Mouse (Mus musculus): Measurements from ENCODE around the gene Cand2. TPM values are rescaled to one million over a fixed set of nuclear protein-coding genes. Genes with fewer than 3 reads are reported as not detected.
A peak's percentile ranks its signal among the peaks of the same experiment; 100 is the strongest.

Cand2 gene
- total and polyA plus RNA-seq, 3 experiments = 59.0 to 77.2 (median 69.3) TPM

DNA sequence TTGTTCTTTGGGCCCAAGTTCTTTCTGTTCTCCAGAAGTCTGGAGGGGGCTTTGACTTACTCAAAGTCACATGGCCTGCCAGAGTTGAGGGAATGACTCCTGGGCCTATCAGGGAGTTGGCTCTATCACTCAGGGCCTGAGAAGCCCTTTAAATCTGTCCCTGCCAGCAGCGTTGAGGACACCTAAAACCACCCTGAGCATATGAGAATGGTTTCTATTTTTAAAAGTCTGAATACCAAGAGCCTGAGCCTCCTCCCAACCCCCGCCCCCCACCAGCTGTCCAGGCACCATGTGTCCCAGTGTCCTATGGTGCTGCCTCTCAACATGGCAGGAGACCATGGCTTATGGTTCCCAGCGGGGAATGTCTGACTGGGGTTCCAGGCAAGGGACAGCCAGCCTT, 1.5 kb downstream of the Cand2 start:
- DNase-seq = peak; percentile 38 to 67

DNA sequence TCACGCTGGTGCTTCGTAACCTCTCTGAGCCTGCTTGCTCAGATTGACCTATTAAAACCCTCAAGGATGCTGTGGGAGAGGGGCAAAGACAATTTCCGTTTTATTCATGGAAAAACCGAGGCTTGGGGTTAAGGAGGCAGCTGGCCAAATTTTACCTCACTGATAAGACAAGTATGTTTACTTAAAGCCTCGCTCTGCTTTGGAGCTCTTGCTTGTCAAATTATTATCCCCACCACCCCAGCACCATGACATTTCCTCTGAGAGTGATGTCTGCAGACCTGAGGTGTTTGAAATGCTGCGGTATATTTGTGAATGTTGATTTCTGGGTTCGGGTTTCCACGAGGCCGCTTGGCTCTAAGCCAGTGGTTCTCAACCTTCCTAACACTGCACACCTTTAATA, 2.0 kb downstream of the Cand2 start:
- no peaks in the 10 kb centered on the region for H3K27me3 ChIP-seq (ENCODE audit: control insufficient read depth, insufficient read depth, low read length)
- TF ChIP-seq EP300 (IDR thresholded peaks at IDR 0.05; ENCODE audit: insufficient read depth, low read depth, low read length) (no peak), CTCF (IDR thresholded peaks at IDR 0.05) (no peak), POLR2A (IDR thresholded peaks at IDR 0.05; ENCODE audit: insufficient read depth, low read depth, low read length) (no peak)
- no peaks in the 10 kb centered on the region for H3K36me3 ChIP-seq (ENCODE audit: control insufficient read depth, insufficient read depth, low read length)
- no peak overlapping the region; the same call in 1 of the 2 replicates for H3K4me3 ChIP-seq
- DNase-seq = no peak
- no peak overlapping the region for H3K9ac ChIP-seq (ENCODE audit: low read depth, low read length)
- peak overlapping the region; percentile 92 for H3K27ac ChIP-seq
- peaks cover 4% of the 10 kb centered on the region for H3K4me1 ChIP-seq (ENCODE audit: control insufficient read depth, insufficient read depth, low read length)
- intact Hi-C loops (cut with DNase I) = no loop called here
- H3K79me2 ChIP-seq (replicated peaks; ENCODE audit: control insufficient read depth, insufficient read depth, low read length) = no peaks in the 10 kb centered on the region
- WGBS = 23% methylated on average over 9 of the region's 9 CpGs

More for the DNA sequence above, 1.5 kb downstream of the Cand2 start:
- TF ChIP-seq CTCF (IDR thresholded peaks at IDR 0.05) (no peak), POLR2A (IDR thresholded peaks at IDR 0.05; ENCODE audit: insufficient read depth, low read depth, low read length) (no peak; the same call in 1 of the 2 replicates), EP300 (IDR thresholded peaks at IDR 0.05; ENCODE audit: insufficient read depth, low read depth, low read length) (no peak)
- Histone ChIP-seq H3K9ac (ENCODE audit: low read depth, low read length) (peak overlapping the region; percentile 71; the same call in 1 of the 2 replicates), H3K27me3 (ENCODE audit: control insufficient read depth, insufficient read depth, low read length) (no peaks in the 10 kb centered on the region), H3K4me1 (ENCODE audit: control insufficient read depth, insufficient read depth, low read length) (peaks cover 4% of the 10 kb centered on the region), H3K4me3 (peak overlapping the region; percentile 16; the same call in 1 of the 2 replicates), H3K27ac (peak overlapping the region; percentile 92), H3K36me3 (ENCODE audit: control insufficient read depth, insufficient read depth, low read length) (no peaks in the 10 kb centered on the region), H3K79me2 (replicated peaks; ENCODE audit: control insufficient read depth, insufficient read depth, low read length) (no peaks in the 10 kb centered on the region)
- 40% methylated on average over 3 of the region's 3 CpGs for WGBS
- intact Hi-C loops (cut with DNase I) = no loop called here

DNA sequence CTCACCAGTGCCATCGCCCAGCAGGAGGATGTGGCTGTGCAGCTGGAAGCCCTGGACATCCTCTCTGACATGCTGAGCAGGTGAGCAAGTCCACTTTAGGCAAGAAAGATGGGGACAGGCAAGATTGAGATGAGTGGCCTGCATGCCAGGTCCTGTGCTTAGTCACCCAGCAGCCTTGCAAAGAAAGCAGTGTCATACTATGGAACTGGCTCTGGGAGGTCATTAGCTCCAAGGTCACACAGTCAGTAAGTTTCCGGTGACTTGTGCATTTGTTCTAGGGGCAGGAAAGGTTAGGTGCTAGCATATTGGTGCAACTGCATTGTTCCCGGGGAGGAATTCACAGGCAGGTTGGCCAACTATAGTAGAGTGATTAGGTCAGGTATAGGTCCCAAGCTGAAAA, 8.4 kb downstream of the Cand2 start:
- intact Hi-C loops (cut with DNase I) = no loop called here
- H3K4me3 ChIP-seq = no peak overlapping the region
- H3K79me2 ChIP-seq (replicated peaks; ENCODE audit: control insufficient read depth, insufficient read depth, low read length) = no peaks in the 10 kb centered on the region
- H3K27me3 ChIP-seq (ENCODE audit: control insufficient read depth, insufficient read depth, low read length) = no peaks in the 10 kb centered on the region
- no peak overlapping the region for H3K27ac ChIP-seq
- no peaks in the 10 kb centered on the region for H3K36me3 ChIP-seq (ENCODE audit: control insufficient read depth, insufficient read depth, low read length)
- H3K9ac ChIP-seq (ENCODE audit: low read depth, low read length) = no peak overlapping the region
- no peaks in the 10 kb centered on the region for H3K4me1 ChIP-seq (ENCODE audit: control insufficient read depth, insufficient read depth, low read length)
- 67% methylated on average over 3 of the region's 3 CpGs for WGBS
- DNase-seq = no peak
- TF ChIP-seq CTCF (IDR thresholded peaks at IDR 0.05) (no peak), EP300 (IDR thresholded peaks at IDR 0.05; ENCODE audit: insufficient read depth, low read depth, low read length) (no peak), POLR2A (IDR thresholded peaks at IDR 0.05; ENCODE audit: insufficient read depth, low read depth, low read length) (no peak)

DNA sequence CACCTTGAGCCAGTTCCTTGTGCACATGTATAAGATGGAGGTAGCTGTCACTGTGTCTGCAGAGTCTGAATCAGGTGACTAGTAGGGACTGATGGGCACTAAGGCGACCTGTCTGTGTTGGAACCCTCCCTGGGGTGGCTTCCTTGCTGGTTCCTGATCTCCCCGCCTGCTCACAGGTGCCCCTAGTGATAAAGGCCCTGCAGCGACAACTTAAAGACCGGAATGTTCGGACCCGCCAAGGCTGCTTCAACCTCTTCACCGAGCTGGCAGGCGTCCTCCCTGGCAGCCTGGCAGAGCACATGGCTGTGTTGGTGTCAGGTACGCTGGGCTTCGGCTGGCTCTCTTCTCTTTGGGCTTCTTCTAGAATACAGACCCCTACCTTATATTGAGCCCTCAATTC, 16.7 kb downstream of the Cand2 start:
- Histone ChIP-seq H3K9ac (ENCODE audit: low read depth, low read length) (no peak overlapping the region), H3K36me3 (ENCODE audit: control insufficient read depth, insufficient read depth, low read length) (peaks cover 2% of the 10 kb centered on the region), H3K79me2 (replicated peaks; ENCODE audit: control insufficient read depth, insufficient read depth, low read length) (no peaks in the 10 kb centered on the region), H3K27me3 (ENCODE audit: control insufficient read depth, insufficient read depth, low read length) (no peaks in the 10 kb centered on the region), H3K4me1 (ENCODE audit: control insufficient read depth, insufficient read depth, low read length) (peaks cover 3% of the 10 kb centered on the region; the same call in 1 of the 2 replicates), H3K27ac (peak overlapping the region; percentile 41; the same call in 1 of the 2 replicates), H3K4me3 (no peak overlapping the region)
- TF ChIP-seq EP300 (IDR thresholded peaks at IDR 0.05; ENCODE audit: insufficient read depth, low read depth, low read length) (no peak), POLR2A (IDR thresholded peaks at IDR 0.05; ENCODE audit: insufficient read depth, low read depth, low read length) (no peak), CTCF (IDR thresholded peaks at IDR 0.05) (peak; percentile 43)
- 54% methylated on average over 10 of the region's 10 CpGs for WGBS
- DNase-seq = peak; percentile 52 to 62
- intact Hi-C loops (cut with DNase I) = no loop called here

DNA sequence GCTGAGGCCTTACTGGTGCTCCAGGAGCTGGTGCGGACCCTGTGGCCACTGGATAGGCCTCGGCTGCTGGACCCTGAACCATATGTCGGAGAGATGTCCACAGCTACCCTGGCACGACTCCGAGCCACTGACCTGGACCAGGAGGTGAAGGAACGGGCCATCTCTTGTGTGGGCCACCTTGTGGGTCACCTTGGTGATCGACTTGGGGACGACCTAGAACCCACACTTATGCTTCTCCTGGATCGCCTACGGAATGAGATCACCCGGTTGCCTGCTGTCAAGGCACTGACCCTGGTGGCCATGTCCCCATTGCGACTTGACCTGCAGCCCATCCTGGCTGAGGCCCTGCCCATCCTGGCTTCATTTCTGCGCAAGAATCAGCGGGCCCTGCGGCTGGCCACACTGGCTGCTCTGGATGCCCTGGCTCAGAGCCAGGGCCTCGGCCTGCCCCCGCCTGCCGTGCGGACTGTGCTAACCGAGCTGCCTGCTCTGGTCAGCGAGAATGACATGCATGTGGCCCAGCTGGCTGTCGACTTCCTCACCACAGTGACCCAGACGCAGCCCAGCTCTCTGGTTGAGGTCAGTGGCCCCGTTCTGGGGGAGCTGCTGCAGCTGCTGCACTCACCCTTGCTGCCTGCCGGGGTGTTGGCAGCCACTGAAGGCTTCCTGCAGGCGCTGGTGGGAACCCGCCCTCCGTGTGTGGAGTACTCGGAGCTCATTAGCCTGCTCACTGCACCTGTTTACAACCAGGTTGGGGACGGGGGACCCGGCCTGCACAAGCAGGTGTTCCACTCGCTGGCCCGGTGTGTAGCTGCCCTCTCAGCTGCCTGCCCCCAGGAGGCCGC, 17.7 kb downstream of the Cand2 start:
- 58% methylated on average over 34 of the region's 34 CpGs for WGBS
- TF ChIP-seq CTCF (IDR thresholded peaks at IDR 0.05) (no peak), POLR2A (IDR thresholded peaks at IDR 0.05; ENCODE audit: insufficient read depth, low read depth, low read length) (no peak), EP300 (IDR thresholded peaks at IDR 0.05; ENCODE audit: insufficient read depth, low read depth, low read length) (no peak)
- H3K9ac ChIP-seq (ENCODE audit: low read depth, low read length) = peak overlapping the region; percentile 15; the same call in 1 of the 2 replicates
- H3K4me1 ChIP-seq (ENCODE audit: control insufficient read depth, insufficient read depth, low read length) = peaks cover 3% of the 10 kb centered on the region; the same call in 1 of the 2 replicates
- peaks cover 2% of the 10 kb centered on the region for H3K36me3 ChIP-seq (ENCODE audit: control insufficient read depth, insufficient read depth, low read length)
- H3K79me2 ChIP-seq (replicated peaks; ENCODE audit: control insufficient read depth, insufficient read depth, low read length) = no peaks in the 10 kb centered on the region
- H3K27ac ChIP-seq = no peak overlapping the region; the same call in 1 of the 2 replicates
- intact Hi-C loops (cut with DNase I) = no loop called here
- DNase-seq = peak; percentile 51 to 67
- no peaks in the 10 kb centered on the region for H3K27me3 ChIP-seq (ENCODE audit: control insufficient read depth, insufficient read depth, low read length)
- no peak overlapping the region for H3K4me3 ChIP-seq
